Mouse (Mus musculus) megakaryocyte-erythroid progenitor cell, adult 5-6 weeks (primary cell): ENCODE results near the gene Tmem87a. TPM values are rescaled to one million over a fixed set of nuclear protein-coding genes. Genes with fewer than 3 reads are reported as not detected.

Source experiments
- ATAC-seq: replicated peaks from 2 replicates; pipeline ENCODE4 v1.8.0; 2016; ENCODE audit warnings: mild to moderate bottlenecking, inconsistent platforms; ENCODE audit not compliant: severe bottlenecking, poor library complexity, low FRiP score, low TSS enrichment
- total RNA-seq, 2 experiments: library from RNA; stranded (forward) in 1 of 2; stranded (reverse) in 1 of 2; fragments of 200-1000, 215-1000 nt in 1 of 2; fragments of >200 nt in 1 of 2; fragmentation: Nextera tagmentation in 1 of 2; gene quantifications; 2 replicates each; pipeline ENCODE4 v1.2.3; 2014 to 2017

Gene Tmem87a
- total RNA-seq, 2 experiments from 2014 or later: 18.9 to 59.9 TPM

- no peak for ATAC-seq
Measured at GRCm38 (mm10) chr2:120373858-120374257, 30.1 kb downstream of the Tmem87a start.

- no peak for ATAC-seq
Measured at GRCm38 (mm10) chr2:120367416-120368207, 36.3 kb downstream of the Tmem87a start.

GRCm38 (mm10) chr2:120366501-120366900 lies 37.4 kb downstream of the Tmem87a start:
- no peak for ATAC-seq

GRCm38 (mm10) chr2:120360425-120360824 lies 43.5 kb downstream of the Tmem87a start:
- ATAC-seq: no peak

GRCm38 (mm10) chr2:120352682-120353646 lies 50.9 kb downstream of the Tmem87a start, which contains the start of gene Vps39:
Gene Vps39 (minus strand): TSS chr2:120353137.
- ATAC-seq: peak; percentile 97

GRCm38 (mm10) chr2:120351321-120351720 lies 52.6 kb downstream of the Tmem87a start:
- ATAC-seq: no peak

- ATAC-seq: no peak
Measured at GRCm38 (mm10) chr2:120348120-120348519, 55.8 kb downstream of the Tmem87a start.

GRCm38 (mm10) chr2:120341741-120342140 lies 62.2 kb downstream of the Tmem87a start:
- ATAC-seq: no peak

- ATAC-seq: no peak
Measured at GRCm38 (mm10) chr2:120337886-120338285, 66.0 kb downstream of the Tmem87a start.

GRCm38 (mm10) chr2:120331575-120331974 lies 72.3 kb downstream of the Tmem87a start:
- no peak for ATAC-seq

- ATAC-seq: no peak
Measured at GRCm38 (mm10) chr2:120315077-120315476, 88.8 kb downstream of the Tmem87a start.

- ATAC-seq: no peak
Measured at GRCm38 (mm10) chr2:120314487-120314886, 89.4 kb downstream of the Tmem87a start.

GRCm38 (mm10) chr2:120313976-120314375 lies 89.9 kb downstream of the Tmem87a start, which contains the start of gene Pla2g4f:
Gene Pla2g4f (minus strand): TSS chr2:120314165.
- ATAC-seq: no peak

- no peak for ATAC-seq
Measured at GRCm38 (mm10) chr2:120312276-120312825, 91.6 kb downstream of the Tmem87a start.

Other genes with a start within 250 kb of the Tmem87a start
- gene Ehd4, start 249.5 kb downstream of the Tmem87a start, total RNA-seq (2014; fragmentation: Nextera tagmentation): 17.8 and 17.9 TPM in 2 replicates
- 19.1 and 25.7 TPM in 2 replicates for gene Ehd4, start 249.5 kb downstream of the Tmem87a start, total RNA-seq (2017)
- gene Pla2g4e, start 158.8 kb downstream of the Tmem87a start, total RNA-seq (2014; fragmentation: Nextera tagmentation): not detected in 2 replicates
- gene Pla2g4e, start 158.8 kb downstream of the Tmem87a start, total RNA-seq (2017): not detected in 2 replicates
- not detected in 2 replicates for gene Pla2g4d, start 114.9 kb downstream of the Tmem87a start, total RNA-seq (2014; fragmentation: Nextera tagmentation)
- not detected in 2 replicates for gene Pla2g4d, start 114.9 kb downstream of the Tmem87a start, total RNA-seq (2017)
- gene Pla2g4f, start 89.9 kb downstream of the Tmem87a start, total RNA-seq (2014; fragmentation: Nextera tagmentation): not detected in 2 replicates
- not detected in 2 replicates for gene Pla2g4f, start 89.9 kb downstream of the Tmem87a start, total RNA-seq (2017)
- gene Vps39, start 51.0 kb downstream of the Tmem87a start, total RNA-seq (2014; fragmentation: Nextera tagmentation): 26.2 and 59.5 TPM in 2 replicates
- gene Vps39, start 51.0 kb downstream of the Tmem87a start, total RNA-seq (2017): 29.8 and 39.0 TPM in 2 replicates
- gene Ganc, start 217 bp downstream of the Tmem87a start, total RNA-seq (2014; fragmentation: Nextera tagmentation): 11.2 and 14.2 TPM in 2 replicates
- 10.3 and 13.6 TPM in 2 replicates for gene Ganc, start 217 bp downstream of the Tmem87a start, total RNA-seq (2017)
- gene Capn3, start 51.9 kb upstream of the Tmem87a start, total RNA-seq (2014; fragmentation: Nextera tagmentation): 0.59 TPM in 1 of 2 replicates, not detected in the other
- gene Capn3, start 51.9 kb upstream of the Tmem87a start, total RNA-seq (2017): 0.11 TPM in 1 of 2 replicates, not detected in the other
- gene Zfp106, start 159.7 kb upstream of the Tmem87a start, total RNA-seq (2014; fragmentation: Nextera tagmentation): 96.8 and 100 TPM in 2 replicates
- gene Zfp106, start 159.7 kb upstream of the Tmem87a start, total RNA-seq (2017): 98.7 and 126 TPM in 2 replicates
- 57.8 and 76.4 TPM in 2 replicates for gene Snap23, start 163.6 kb upstream of the Tmem87a start, total RNA-seq (2014; fragmentation: Nextera tagmentation)
- gene Snap23, start 163.6 kb upstream of the Tmem87a start, total RNA-seq (2017): 136 and 161 TPM in 2 replicates
- gene Haus2, start 205.3 kb upstream of the Tmem87a start, total RNA-seq (2014; fragmentation: Nextera tagmentation): 19.9 and 27.4 TPM in 2 replicates
- gene Haus2, start 205.3 kb upstream of the Tmem87a start, total RNA-seq (2017): 15.4 and 22.6 TPM in 2 replicates
- 8.1 and 13.7 TPM in 2 replicates for gene Lrrc57, start 205.4 kb upstream of the Tmem87a start, total RNA-seq (2014; fragmentation: Nextera tagmentation)
- gene Lrrc57, start 205.4 kb upstream of the Tmem87a start, total RNA-seq (2017): 14.1 and 27.4 TPM in 2 replicates
- 0.07 and 0.59 TPM in 2 replicates for gene Stard9, start 225.0 kb upstream of the Tmem87a start, total RNA-seq (2014; fragmentation: Nextera tagmentation)
- gene Stard9, start 225.0 kb upstream of the Tmem87a start, total RNA-seq (2017): 0.19 and 0.61 TPM in 2 replicates